Mouse (Mus musculus): ENCODE data around the gene Ddr1.

- TF ChIP-seq CTCF (IDR thresholded peaks at IDR 0.05; ENCODE audit: insufficient read depth, low read depth, low read length), result no peak
- TF ChIP-seq POLR2A (IDR thresholded peaks at IDR 0.05; ENCODE audit: insufficient read depth, low read depth, low read length), result no peak
Observed at GRCm38 (mm10) chr17:35698501-35698883, 5.9 kb downstream of the Ddr1 start.

Data from olfactory bulb, adult 2 months (tissue).